11 mouse cellular contexts compared by ENCODE assay signal in genomic region chr1:162281981-162282381, GRCm38 (mm10).
DNase-seq lines count a peak whose midpoint lies in the region; ATAC-seq and TF ChIP-seq lines count a peak whose summit lies in the region.
"Had no signal": no experiment of that assay in that cellular context is flagged by ENCODE, and none has a peak within 500 bp of the region (broad histone marks: within the 10 kb centered on the region; RNA-seq: fewer than 3 reads in every experiment).

No protein-coding gene starts in this region.

- POLR2A ChIA-PET in Patski (lab: Charles Lee): no interaction called here

- peaks cover 9% of the 10 kb centered on the region; the same call in 1 of the 2 replicates for H3K4me1 ChIP-seq in heart, embryonic 16.5 days (ENCODE audit: control insufficient read depth, insufficient read depth, low read length)
- H3K4me1 ChIP-seq in limb, embryonic 14.5 days (ENCODE audit: control insufficient read depth, insufficient read depth, low read length): peaks cover 13% of the 10 kb centered on the region

- peak overlapping the region; percentile 29; the same call in 1 of the 2 replicates for H3K9ac ChIP-seq in heart, embryonic 16.5 days (ENCODE audit: low read length)
- no peak overlapping the region for H3K9ac ChIP-seq in limb, embryonic 14.5 days (ENCODE audit: low read depth, low read length, severe bottlenecking)
- H3K9ac ChIP-seq: heart, embryonic 12.5 days; lung, embryonic 15.5 days had no signal

- no peak for TF ChIP-seq CTCF in Patski (IDR thresholded peaks at IDR 0.05)

- no peak overlapping the region for H3K27ac ChIP-seq in heart, embryonic 16.5 days (ENCODE audit: low read length)
- H3K27ac ChIP-seq in limb, embryonic 14.5 days (replicated peaks; ENCODE audit: low read depth, low read length): peak overlapping the region; percentile 8; the same call in 1 of the 2 replicates
- H3K27ac ChIP-seq: lung, embryonic 15.5 days had no signal

- TF ChIP-seq POLR2A in limb, embryonic 14.5 days (IDR thresholded peaks at IDR 0.05; ENCODE audit: borderline replicate concordance, extremely low read depth, insufficient read depth, insufficient read length): no peak

- 40% methylated on average over 7 of the region's 7 CpGs for WGBS in heart, embryonic 16.5 days
- 16% methylated on average over 7 of the region's 7 CpGs for WGBS in limb, embryonic 14.5 days

- H3K36me3 ChIP-seq in heart, embryonic 16.5 days (ENCODE audit: control insufficient read depth, insufficient read depth): no peaks in the 10 kb centered on the region
- no peaks in the 10 kb centered on the region for H3K36me3 ChIP-seq in limb, embryonic 14.5 days (ENCODE audit: control insufficient read depth, insufficient read depth, low read length)
- H3K36me3 ChIP-seq: heart, embryonic 12.5 days; lung, embryonic 15.5 days had no signal

- H3K4me3 ChIP-seq in heart, embryonic 16.5 days (ENCODE audit: low read length): no peak overlapping the region
- no peak overlapping the region for H3K4me3 ChIP-seq in limb, embryonic 14.5 days (replicated peaks; ENCODE audit: low read length)
- H3K4me3 ChIP-seq: heart, embryonic 12.5 days; lung, embryonic 15.5 days had no signal

- intact Hi-C loops in heart, postnatal 14 days (cut with DNase I): no loop called here

- H3K4me2 ChIP-seq in heart, embryonic 16.5 days (ENCODE audit: low read depth, low read length): no peak overlapping the region
- H3K4me2 ChIP-seq in limb, embryonic 14.5 days (replicated peaks; ENCODE audit: low read depth, low read length, severe bottlenecking): no peak overlapping the region
- H3K4me2 ChIP-seq: heart, embryonic 12.5 days; lung, embryonic 15.5 days had no signal

- no peak for ATAC-seq in heart, embryonic 16.5 days (replicated peaks; ENCODE audit: extremely low read depth, insufficient read depth, low FRiP score)
- ATAC-seq in Patski: no peak
- peak; percentile 90 for ATAC-seq in limb, embryonic 14.5 days (ENCODE audit: low FRiP score, low read depth)

- H3K9me3 ChIP-seq in heart, embryonic 16.5 days (replicated peaks; ENCODE audit: control insufficient read depth, low read length): no peaks in the 10 kb centered on the region
- no peaks in the 10 kb centered on the region for H3K9me3 ChIP-seq in limb, embryonic 14.5 days (ENCODE audit: control insufficient read depth, low read length)
- H3K9me3 ChIP-seq: heart, embryonic 12.5 days; lung, embryonic 15.5 days had no signal

- in situ Hi-C loops in Patski (cut with MboI; ENCODE audit: low pct_unique_long_range_greater_than_20kb): no loop called here

- DNase-seq in heart, postnatal 14 days: no peak
- peak; percentile 19 for DNase-seq in Patski (ENCODE audit: low read depth, low spot score)
- DNase-seq in kidney, adult 18-20 months: peak; percentile 34
- peak; percentile 40 for DNase-seq in limb, embryonic 14.5 days (ENCODE audit: low spot score)
- DNase-seq in frontal cortex, postnatal 10 days (ENCODE audit: low spot score in 2 of 2): no peak
- DNase-seq in layer of hippocampus, postnatal 36 days: no peak
- DNase-seq in ovary, postnatal 36 days (ENCODE audit: low spot score): no peak
- DNase-seq: B cell, adult 2 months had no signal

- H3K27me3 ChIP-seq in heart, embryonic 16.5 days (ENCODE audit: control insufficient read depth, insufficient read depth, low read length): no peaks in the 10 kb centered on the region
- no peaks in the 10 kb centered on the region for H3K27me3 ChIP-seq in Patski
- H3K27me3 ChIP-seq in limb, embryonic 14.5 days (ENCODE audit: control insufficient read depth, insufficient read depth, low read length): no peaks in the 10 kb centered on the region
- H3K27me3 ChIP-seq: heart, embryonic 12.5 days; lung, embryonic 15.5 days had no signal

- CTCF ChIA-PET in Patski (lab: Charles Lee): interaction anchor here (1.2 kb wide), 1 partner anchor 282 kb away, joined by 3 read pairs; no protein-coding TSS in a partner anchor

Comparison
In these comparisons a context has a peak if more than half of its experiments do, and no peak if none do; other contexts are left out.
1. DNase-seq: peak in Patski (single experiment), kidney, adult 18-20 months (single experiment) and limb, embryonic 14.5 days (single experiment); none in heart, postnatal 14 days (0 of 2), frontal cortex, postnatal 10 days (0 of 2), layer of hippocampus, postnatal 36 days (0 of 2) and ovary, postnatal 36 days (single experiment).